In genomic region chr10:89154797-89155465, GRCm38 (mm10) we compare ENCODE assay signal across 15 mouse cellular contexts.
DNase-seq lines count a peak whose midpoint lies in the region; ATAC-seq lines count a peak whose summit lies in the region.
"Had no signal": no experiment of that assay in that cellular context is flagged by ENCODE, and none has a peak within 500 bp of the region (broad histone marks: within the 10 kb centered on the region; RNA-seq: fewer than 3 reads in every experiment).

No protein-coding gene starts in this region.

- ATAC-seq in kidney, embryonic 15.5 days (replicated peaks; ENCODE audit: low FRiP score), result peak; percentile 92
- ATAC-seq in midbrain, embryonic 13.5 days, result no peak
- ATAC-seq: intestine, embryonic 15.5 days had no signal

- DNase-seq in kidney, adult 9 months, result peak; percentile 26
- no peak for DNase-seq in kidney, postnatal 14 days
- peak; percentile 21 for DNase-seq in adrenal gland, postnatal 25 days
- peak; percentile 11 to 19 for DNase-seq in layer of hippocampus, postnatal 10 days (ENCODE audit: low spot score in 2 of 2)
- no peak for DNase-seq in urinary bladder, postnatal 36 days (ENCODE audit: low spot score in 2 of 2)
- no peak for DNase-seq in c-Kit-positive CD71-positive TER-119-positive erythroid progenitor cells, embryonic 14.5 days (ENCODE audit: low spot score)
- DNase-seq: cerebellum, adult 18-20 months; thymus, postnatal 14 days had no signal

- no peaks in the 10 kb centered on the region for H3K27me3 ChIP-seq in kidney, embryonic 15.5 days
- H3K27me3 ChIP-seq in midbrain, embryonic 13.5 days, result no peaks in the 10 kb centered on the region
- H3K27me3 ChIP-seq: embryonic facial prominence, embryonic 13.5 days; intestine, embryonic 15.5 days; lung, embryonic 15.5 days had no signal

- 0 out of 2 replicates have a peak overlapping the region, but pooled peaks have one; percentile 3 for H3K27ac ChIP-seq in kidney, embryonic 15.5 days
- no peak overlapping the region for H3K27ac ChIP-seq in midbrain, embryonic 13.5 days
- H3K27ac ChIP-seq: embryonic facial prominence, embryonic 13.5 days; intestine, embryonic 15.5 days; lung, embryonic 15.5 days had no signal

- H3K9ac ChIP-seq in kidney, embryonic 15.5 days, result no peak overlapping the region
- no peak overlapping the region for H3K9ac ChIP-seq in midbrain, embryonic 13.5 days (replicated peaks)
- H3K9ac ChIP-seq: embryonic facial prominence, embryonic 13.5 days; intestine, embryonic 15.5 days; lung, embryonic 15.5 days had no signal

- H3K9me3 ChIP-seq in kidney, embryonic 15.5 days (replicated peaks), result no peaks in the 10 kb centered on the region
- no peaks in the 10 kb centered on the region for H3K9me3 ChIP-seq in midbrain, embryonic 13.5 days
- H3K9me3 ChIP-seq: embryonic facial prominence, embryonic 13.5 days; G1E; intestine, embryonic 15.5 days; lung, embryonic 15.5 days had no signal

- H3K4me2 ChIP-seq in kidney, embryonic 15.5 days, result no peak overlapping the region
- H3K4me2 ChIP-seq in midbrain, embryonic 13.5 days (replicated peaks), result no peak overlapping the region
- H3K4me2 ChIP-seq: embryonic facial prominence, embryonic 13.5 days; intestine, embryonic 15.5 days; liver, embryonic 11.5 days; lung, embryonic 15.5 days had no signal

- no peaks in the 10 kb centered on the region for H3K36me3 ChIP-seq in kidney, embryonic 15.5 days
- no peaks in the 10 kb centered on the region for H3K36me3 ChIP-seq in midbrain, embryonic 13.5 days
- H3K36me3 ChIP-seq: embryonic facial prominence, embryonic 13.5 days; G1E; intestine, embryonic 15.5 days; lung, embryonic 15.5 days had no signal

- H3K4me3 ChIP-seq in kidney, embryonic 15.5 days (replicated peaks), result no peak overlapping the region
- H3K4me3 ChIP-seq in midbrain, embryonic 13.5 days (replicated peaks), result no peak overlapping the region
- H3K4me3 ChIP-seq: embryonic facial prominence, embryonic 13.5 days; intestine, embryonic 15.5 days; lung, embryonic 15.5 days had no signal

- H3K4me1 ChIP-seq in kidney, embryonic 15.5 days, result peaks cover 3% of the 10 kb centered on the region; the same call in 1 of the 2 replicates
- no peaks in the 10 kb centered on the region for H3K4me1 ChIP-seq in midbrain, embryonic 13.5 days (replicated peaks)
- H3K4me1 ChIP-seq: embryonic facial prominence, embryonic 13.5 days; intestine, embryonic 15.5 days; lung, embryonic 15.5 days had no signal

- 29% methylated on average over 2 of the region's 2 CpGs for WGBS in kidney, embryonic 15.5 days
- 86% methylated on average over 2 of the region's 2 CpGs for WGBS in midbrain, embryonic 13.5 days

Comparison
In these comparisons a context has a peak if more than half of its experiments do, and no peak if none do; other contexts are left out.
1. DNase-seq: peak in kidney, adult 9 months (single experiment), adrenal gland, postnatal 25 days (single experiment) and layer of hippocampus, postnatal 10 days (2 of 2); none in kidney, postnatal 14 days (single experiment), urinary bladder, postnatal 36 days (0 of 2) and c-Kit-positive CD71-positive TER-119-positive erythroid progenitor cells, embryonic 14.5 days (single experiment).